Mouse (Mus musculus): ENCODE data around the gene C4b. TPM values are rescaled to one million over a fixed set of nuclear protein-coding genes. Genes with fewer than 3 reads are reported as not detected.
"Not testable (repeated sequence)": the region's sequence is repeated elsewhere in the genome, so short reads cannot be mapped to it uniquely, and the experiment has no call there.

C4b gene
- total RNA-seq, 2 experiments from 2014 or later: 10.8 to 11.2 TPM

GRCm38 (mm10) chr17:34727887-34728286 lies 15.8 kb downstream of the C4b start:
- Histone ChIP-seq H3K27ac (no peak overlapping the region), H3K4me3 (no peak overlapping the region)
- no peak for TF ChIP-seq CTCF (IDR thresholded peaks at IDR 0.05)
- DNase-seq (ENCODE audit: extremely low spot score in 1 of 2, low spot score in 2 of 2): no peak
- intact Hi-C loops (cut with DNase I): loop anchor here (10.0 kb wide), 1 partner anchor 147 kb away; the partner anchor contains the start of gene Zbtb12

GRCm38 (mm10) chr17:34723066-34723465 lies 20.6 kb downstream of the C4b start:
- intact Hi-C loops (cut with DNase I): loop anchor here (10.0 kb wide), 1 partner anchor 152 kb away; the partner anchor contains the start of gene Zbtb12
- TF ChIP-seq CTCF (IDR thresholded peaks at IDR 0.05): no peak
- H3K27ac ChIP-seq: no peak overlapping the region

GRCm38 (mm10) chr17:34722238-34722637 lies 21.4 kb downstream of the C4b start:
- intact Hi-C loops (cut with DNase I): loop anchor here (10.0 kb wide), 1 partner anchor 153 kb away; the partner anchor contains the start of gene Zbtb12
- not testable (repeated sequence) for H3K4me3 ChIP-seq; H3K27ac ChIP-seq; DNase-seq (ENCODE audit: extremely low spot score in 1 of 2, low spot score in 2 of 2)

More at GRCm38 (mm10) chr17:34723066-34723465, 20.6 kb downstream of the C4b start:
- no peak overlapping the region for H3K4me3 ChIP-seq
- DNase-seq (ENCODE audit: extremely low spot score in 1 of 2, low spot score in 2 of 2): no peak

- H3K4me3 ChIP-seq; H3K27ac ChIP-seq; DNase-seq (ENCODE audit: extremely low spot score in 1 of 2, low spot score in 2 of 2): not testable (repeated sequence)
- intact Hi-C loops (cut with DNase I): loop anchor here (10.0 kb wide), 1 partner anchor 155 kb away; the partner anchor contains the start of gene Zbtb12
Observed at GRCm38 (mm10) chr17:34719886-34720285, 23.8 kb downstream of the C4b start.

GRCm38 (mm10) chr17:34717401-34717800 lies 26.3 kb downstream of the C4b start:
- Histone ChIP-seq H3K4me3 (no peak overlapping the region), H3K27ac (no peak overlapping the region)
- intact Hi-C loops (cut with DNase I): no loop called here
- DNase-seq (ENCODE audit: extremely low spot score in 1 of 2, low spot score in 2 of 2): no peak
- TF ChIP-seq CTCF (IDR thresholded peaks at IDR 0.05): no peak

- TF ChIP-seq CTCF (IDR thresholded peaks at IDR 0.05): no peak
- Histone ChIP-seq H3K4me3 (no peak overlapping the region), H3K27ac (no peak overlapping the region)
- intact Hi-C loops (cut with DNase I): no loop called here
- no peak for DNase-seq (ENCODE audit: extremely low spot score in 1 of 2, low spot score in 2 of 2)
Observed at GRCm38 (mm10) chr17:34716247-34716646, 27.4 kb downstream of the C4b start.

GRCm38 (mm10) chr17:34715451-34715850 lies 28.2 kb downstream of the C4b start:
- intact Hi-C loops (cut with DNase I): loop anchor here (2.0 kb wide), 1 partner anchor 81 kb away; no protein-coding TSS in a partner anchor

GRCm38 (mm10) chr17:34714908-34715445 lies 28.7 kb downstream of the C4b start:
- intact Hi-C loops (cut with DNase I): loop anchor here (2.0 kb wide), 1 partner anchor 82 kb away; no protein-coding TSS in a partner anchor
- DNase-seq (ENCODE audit: extremely low spot score in 1 of 2, low spot score in 2 of 2); H3K4me3 ChIP-seq: not testable (repeated sequence)

More at GRCm38 (mm10) chr17:34715451-34715850, 28.2 kb downstream of the C4b start:
- H3K27ac ChIP-seq; H3K4me3 ChIP-seq; DNase-seq (ENCODE audit: extremely low spot score in 1 of 2, low spot score in 2 of 2): not testable (repeated sequence)

GRCm38 (mm10) chr17:34714181-34714907 lies 29.3 kb downstream of the C4b start:
- intact Hi-C loops (cut with DNase I): loop anchor here (2.0 kb wide), 1 partner anchor 82 kb away; no protein-coding TSS in a partner anchor
- not testable (repeated sequence) for DNase-seq (ENCODE audit: extremely low spot score in 1 of 2, low spot score in 2 of 2); H3K4me3 ChIP-seq; H3K27ac ChIP-seq

More at GRCm38 (mm10) chr17:34714908-34715445, 28.7 kb downstream of the C4b start:
- not testable (repeated sequence) for H3K27ac ChIP-seq

GRCm38 (mm10) chr17:34712951-34713350 lies 30.7 kb downstream of the C4b start:
- intact Hi-C loops (cut with DNase I): loop anchor here (1.0 kb wide), 1 partner anchor 59 kb away; no protein-coding TSS in a partner anchor
- Histone ChIP-seq H3K4me3 (no peak overlapping the region), H3K27ac (no peak overlapping the region)

GRCm38 (mm10) chr17:34706476-34706875 lies 37.2 kb downstream of the C4b start:
- H3K4me3 ChIP-seq; H3K27ac ChIP-seq; DNase-seq (ENCODE audit: extremely low spot score in 1 of 2, low spot score in 2 of 2); intact Hi-C loops (cut with DNase I): not testable (repeated sequence)

More at GRCm38 (mm10) chr17:34712951-34713350, 30.7 kb downstream of the C4b start:
- TF ChIP-seq CTCF (IDR thresholded peaks at IDR 0.05): peak; percentile 75
- peak; percentile 60 to 78 for DNase-seq (ENCODE audit: extremely low spot score in 1 of 2, low spot score in 2 of 2)

- no peak for TF ChIP-seq CTCF (IDR thresholded peaks at IDR 0.05)
- intact Hi-C loops (cut with DNase I): loop anchor here (2.0 kb wide), 1 partner anchor 78 kb away; no protein-coding TSS in a partner anchor
- peak in 1 of 2 experiments; percentile 26 for DNase-seq (ENCODE audit: extremely low spot score in 1 of 2, low spot score in 2 of 2)
- Histone ChIP-seq H3K27ac (peak overlapping the region; percentile 89), H3K4me3 (no peak overlapping the region)
Observed at GRCm38 (mm10) chr17:34700671-34701071, 43.0 kb downstream of the C4b start.
